Mouse (Mus musculus): ENCODE measurements around the gene Slc46a1. TPM values are rescaled to one million over a fixed set of nuclear protein-coding genes. Genes with fewer than 3 reads are reported as not detected.

Slc46a1 gene
- polyA plus RNA-seq, 1 experiment from 2014 or later: 6.5 TPM

GRCm38 (mm10) chr11:78431176-78431575 lies 34.3 kb upstream of the Slc46a1 start:
- Histone ChIP-seq H3K4me2 (no peak overlapping the region), H3K36me3 (replicated peaks) (no peaks in the 10 kb centered on the region), H3K4me1 (replicated peaks) (peaks cover 11% of the 10 kb centered on the region), H3K9me3 (replicated peaks) (no peaks in the 10 kb centered on the region), H3K27me3 (peaks cover 6% of the 10 kb centered on the region), H3K4me3 (replicated peaks) (no peak overlapping the region), H3K9ac (no peak overlapping the region), H3K27ac (replicated peaks) (no peak overlapping the region)
- ATAC-seq (ENCODE audit: insufficient read depth): no peak
- WGBS (ENCODE audit: insufficient replicate concordance): 68% methylated on average over 10 of the region's 10 CpGs

DNA sequence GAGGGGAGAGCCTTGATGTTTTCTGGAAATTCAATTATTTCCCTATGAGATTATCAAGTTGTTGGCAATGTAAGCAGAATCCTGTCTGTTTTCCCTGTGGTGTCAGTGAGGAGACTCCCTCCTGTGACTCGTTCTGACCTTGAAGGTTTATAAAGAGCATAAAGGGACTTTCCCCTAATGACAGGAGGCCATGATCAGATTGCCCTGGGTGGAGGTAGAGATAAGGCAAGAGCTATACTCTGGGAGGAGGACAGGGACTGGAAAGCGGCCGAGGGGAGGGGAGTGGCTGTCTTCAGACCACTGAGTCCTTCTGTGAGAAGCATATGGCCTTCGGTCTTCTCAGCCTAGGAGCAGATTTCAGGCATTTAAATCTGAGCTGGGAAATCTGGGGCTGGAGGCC lies 31.4 kb upstream of the Slc46a1 start:
- ATAC-seq (ENCODE audit: insufficient read depth): no peak
- Histone ChIP-seq H3K4me1 (replicated peaks) (peaks cover 10% of the 10 kb centered on the region), H3K27me3 (peaks cover 6% of the 10 kb centered on the region), H3K9ac (no peak overlapping the region), H3K36me3 (replicated peaks) (no peaks in the 10 kb centered on the region), H3K27ac (replicated peaks) (no peak overlapping the region), H3K9me3 (replicated peaks) (no peaks in the 10 kb centered on the region), H3K4me2 (no peak overlapping the region), H3K4me3 (replicated peaks) (no peak overlapping the region)
- whole genome bisulfite sequencing (ENCODE audit: insufficient replicate concordance): 21% methylated on average over 4 of the region's 4 CpGs

DNA sequence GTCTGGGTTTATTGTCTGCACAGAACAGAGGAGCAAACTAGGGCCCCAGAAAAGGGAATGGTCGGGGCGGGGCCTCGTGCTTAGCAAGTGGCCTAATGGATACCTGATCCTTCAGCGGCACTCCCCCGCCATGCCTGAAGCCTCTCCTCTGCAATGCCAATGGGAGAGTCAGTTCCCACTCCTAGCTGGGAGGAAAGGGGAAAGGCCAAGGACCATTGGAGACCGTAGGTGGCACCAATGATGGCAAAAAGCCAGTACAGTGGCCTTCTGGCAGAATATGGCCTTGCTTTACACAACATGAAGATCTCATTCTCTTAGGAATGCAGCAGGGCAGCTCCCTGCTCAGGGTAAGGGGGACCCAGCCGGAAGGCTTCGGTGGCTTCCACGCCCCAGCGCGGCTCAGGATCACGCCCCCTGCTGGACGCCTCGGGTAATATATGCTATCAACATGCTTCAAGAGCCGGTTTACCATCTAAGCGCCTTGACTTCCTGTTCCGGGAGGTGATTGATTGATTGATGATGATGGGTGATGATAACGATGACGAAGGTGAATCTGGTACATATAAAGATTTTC lies 29.6 kb upstream of the Slc46a1 start:
- no peaks in the 10 kb centered on the region for H3K36me3 ChIP-seq (replicated peaks)
- H3K4me2 ChIP-seq: no peak overlapping the region; the same call in 1 of the 2 replicates
- no peak overlapping the region for H3K9ac ChIP-seq
- 9% methylated on average over 19 of the region's 19 CpGs for WGBS (ENCODE audit: insufficient replicate concordance)
- H3K27me3 ChIP-seq: peaks cover 6% of the 10 kb centered on the region
- H3K4me1 ChIP-seq (replicated peaks): peaks cover 10% of the 10 kb centered on the region
- no peak overlapping the region for H3K4me3 ChIP-seq (replicated peaks)
- no peak overlapping the region for H3K27ac ChIP-seq (replicated peaks)
- no peaks in the 10 kb centered on the region for H3K9me3 ChIP-seq (replicated peaks)
- no peak for ATAC-seq (ENCODE audit: insufficient read depth)

- WGBS (ENCODE audit: insufficient replicate concordance): 68% methylated on average over 7 of the region's 7 CpGs
- H3K9ac ChIP-seq: no peak overlapping the region
- no peaks in the 10 kb centered on the region for H3K36me3 ChIP-seq (replicated peaks)
- H3K9me3 ChIP-seq (replicated peaks): no peaks in the 10 kb centered on the region
- H3K4me1 ChIP-seq (replicated peaks): peaks cover 10% of the 10 kb centered on the region
- H3K27me3 ChIP-seq: peaks cover 6% of the 10 kb centered on the region
- no peak overlapping the region for H3K4me2 ChIP-seq
- H3K4me3 ChIP-seq (replicated peaks): no peak overlapping the region
- no peak overlapping the region for H3K27ac ChIP-seq (replicated peaks)
- no peak for ATAC-seq (ENCODE audit: insufficient read depth)
Observed at GRCm38 (mm10) chr11:78437182-78437581, 28.3 kb upstream of the Slc46a1 start.

- WGBS (ENCODE audit: insufficient replicate concordance): 41% methylated on average over 3 of the region's 3 CpGs
- Histone ChIP-seq H3K4me3 (replicated peaks) (no peak overlapping the region), H3K9me3 (replicated peaks) (no peaks in the 10 kb centered on the region), H3K36me3 (replicated peaks) (no peaks in the 10 kb centered on the region), H3K27me3 (peaks cover 6% of the 10 kb centered on the region), H3K9ac (no peak overlapping the region), H3K27ac (replicated peaks) (no peak overlapping the region), H3K4me2 (no peak overlapping the region), H3K4me1 (replicated peaks) (peaks cover 10% of the 10 kb centered on the region)
- ATAC-seq (ENCODE audit: insufficient read depth): no peak
Observed at GRCm38 (mm10) chr11:78438399-78438930, 27.0 kb upstream of the Slc46a1 start.

DNA sequence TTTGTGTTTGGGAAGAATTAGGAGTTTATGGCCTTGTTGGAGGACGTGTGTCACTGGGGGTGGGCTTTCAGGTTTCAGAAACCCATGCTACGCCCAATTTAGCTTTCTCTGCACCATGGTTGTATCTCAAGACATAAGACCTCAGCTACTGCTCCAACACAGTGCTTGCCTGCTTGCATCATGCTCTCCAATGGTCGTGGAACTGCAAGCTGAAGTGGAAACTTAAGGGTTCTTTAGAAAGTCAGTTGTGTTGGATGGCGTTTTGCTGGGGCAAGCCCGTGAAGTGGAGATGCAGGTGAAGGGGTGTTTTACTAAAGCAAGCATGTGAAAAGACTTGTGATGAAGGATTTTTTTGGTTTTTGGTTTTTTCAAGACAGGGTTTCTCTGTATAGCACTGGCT lies 22.4 kb upstream of the Slc46a1 start:
- 63% methylated on average over 5 of the region's 5 CpGs for WGBS (ENCODE audit: insufficient replicate concordance)
- Histone ChIP-seq H3K4me3 (replicated peaks) (no peak overlapping the region), H3K4me1 (replicated peaks) (no peaks in the 10 kb centered on the region), H3K36me3 (replicated peaks) (no peaks in the 10 kb centered on the region), H3K27ac (replicated peaks) (no peak overlapping the region), H3K9ac (no peak overlapping the region), H3K27me3 (no peaks in the 10 kb centered on the region), H3K4me2 (no peak overlapping the region), H3K9me3 (replicated peaks) (no peaks in the 10 kb centered on the region)
- ATAC-seq (ENCODE audit: insufficient read depth): no peak

- no peak for ATAC-seq (ENCODE audit: insufficient read depth)
- no peak overlapping the region for H3K4me3 ChIP-seq (replicated peaks)
- H3K4me1 ChIP-seq (replicated peaks): no peaks in the 10 kb centered on the region
- no peak overlapping the region for H3K4me2 ChIP-seq
- no peaks in the 10 kb centered on the region for H3K36me3 ChIP-seq (replicated peaks)
- WGBS (ENCODE audit: insufficient replicate concordance): 48% methylated on average over 3 of the region's 3 CpGs
- H3K27me3 ChIP-seq: no peaks in the 10 kb centered on the region
- no peaks in the 10 kb centered on the region for H3K9me3 ChIP-seq (replicated peaks)
- H3K9ac ChIP-seq: no peak overlapping the region
- no peak overlapping the region for H3K27ac ChIP-seq (replicated peaks)
Observed at GRCm38 (mm10) chr11:78447168-78447567, 18.3 kb upstream of the Slc46a1 start.

- no peaks in the 10 kb centered on the region for H3K27me3 ChIP-seq
- H3K36me3 ChIP-seq (replicated peaks): no peaks in the 10 kb centered on the region
- H3K27ac ChIP-seq (replicated peaks): no peak overlapping the region
- no peaks in the 10 kb centered on the region for H3K4me1 ChIP-seq (replicated peaks)
- no peak overlapping the region for H3K4me2 ChIP-seq
- no peak for ATAC-seq (ENCODE audit: insufficient read depth)
- H3K9me3 ChIP-seq (replicated peaks): no peaks in the 10 kb centered on the region
- H3K4me3 ChIP-seq (replicated peaks): no peak overlapping the region
- no peak overlapping the region for H3K9ac ChIP-seq
- WGBS (ENCODE audit: insufficient replicate concordance): 69% methylated on average over 1 of the region's 1 CpGs
Observed at GRCm38 (mm10) chr11:78448242-78448641, 17.3 kb upstream of the Slc46a1 start.

DNA sequence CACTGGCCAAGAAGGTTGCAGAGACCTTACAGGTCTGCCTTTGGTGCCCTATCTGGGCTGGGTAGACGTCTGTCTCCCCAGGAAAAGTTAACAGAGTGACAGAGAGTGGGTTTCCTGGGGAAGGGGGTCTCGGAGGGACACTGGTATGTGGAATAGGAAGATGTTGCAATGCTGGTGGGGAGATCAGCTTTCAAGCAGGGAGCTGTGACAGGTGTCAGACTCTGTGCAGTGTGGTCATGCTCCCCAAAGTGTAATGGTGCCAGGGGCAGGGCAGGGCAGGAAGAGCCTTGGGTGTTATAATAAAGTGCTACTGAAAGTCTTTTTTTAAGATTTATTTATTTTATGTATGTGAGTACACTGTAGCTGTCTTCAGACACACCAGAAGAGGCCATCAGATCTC lies 15.2 kb upstream of the Slc46a1 start:
- H3K36me3 ChIP-seq (replicated peaks): no peaks in the 10 kb centered on the region
- 4% methylated on average over 2 of the region's 2 CpGs for WGBS (ENCODE audit: insufficient replicate concordance)
- H3K9me3 ChIP-seq (replicated peaks): no peaks in the 10 kb centered on the region
- H3K27ac ChIP-seq (replicated peaks): no peak overlapping the region
- no peaks in the 10 kb centered on the region for H3K4me1 ChIP-seq (replicated peaks)
- no peaks in the 10 kb centered on the region for H3K27me3 ChIP-seq
- no peak overlapping the region for H3K4me3 ChIP-seq (replicated peaks)
- ATAC-seq (ENCODE audit: insufficient read depth): no peak
- H3K9ac ChIP-seq: no peak overlapping the region
- H3K4me2 ChIP-seq: no peak overlapping the region

DNA sequence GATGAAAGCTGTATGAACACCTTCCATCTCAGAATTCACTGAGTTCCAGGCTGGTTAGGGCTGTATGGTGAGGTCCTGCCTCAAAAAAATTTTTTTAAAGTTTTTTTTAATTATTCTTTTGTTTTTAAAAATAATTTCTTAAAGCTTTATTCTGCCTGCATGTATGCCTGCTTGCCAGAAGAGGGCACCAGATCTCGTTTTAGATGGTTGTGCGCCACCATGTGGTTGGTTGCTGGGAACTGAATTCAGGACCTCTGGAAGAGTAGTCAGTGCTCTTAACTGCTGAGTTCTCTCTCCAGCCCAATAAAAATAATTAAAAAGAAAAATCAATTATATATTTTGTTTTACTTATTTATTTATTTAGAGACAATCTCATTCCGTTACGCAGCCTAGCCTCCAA lies 11.8 kb upstream of the Slc46a1 start:
- H3K9ac ChIP-seq: no peak overlapping the region
- H3K4me1 ChIP-seq (replicated peaks): no peaks in the 10 kb centered on the region
- no peaks in the 10 kb centered on the region for H3K36me3 ChIP-seq (replicated peaks)
- no peak overlapping the region for H3K4me3 ChIP-seq (replicated peaks)
- no peaks in the 10 kb centered on the region for H3K9me3 ChIP-seq (replicated peaks)
- WGBS (ENCODE audit: insufficient replicate concordance): 16% methylated on average over 4 of the region's 4 CpGs
- ATAC-seq (ENCODE audit: insufficient read depth): no peak
- no peak overlapping the region for H3K27ac ChIP-seq (replicated peaks)
- H3K27me3 ChIP-seq: no peaks in the 10 kb centered on the region
- no peak overlapping the region for H3K4me2 ChIP-seq

GRCm38 (mm10) chr11:78454276-78454675 lies 11.2 kb upstream of the Slc46a1 start:
- H3K36me3 ChIP-seq (replicated peaks): no peaks in the 10 kb centered on the region
- no peaks in the 10 kb centered on the region for H3K27me3 ChIP-seq
- H3K4me1 ChIP-seq (replicated peaks): no peaks in the 10 kb centered on the region
- WGBS (ENCODE audit: insufficient replicate concordance): 55% methylated on average over 7 of the region's 7 CpGs
- ATAC-seq (ENCODE audit: insufficient read depth): no peak
- no peak overlapping the region for H3K27ac ChIP-seq (replicated peaks)
- H3K4me3 ChIP-seq (replicated peaks): no peak overlapping the region
- H3K4me2 ChIP-seq: no peak overlapping the region
- no peaks in the 10 kb centered on the region for H3K9me3 ChIP-seq (replicated peaks)
- H3K9ac ChIP-seq: no peak overlapping the region

GRCm38 (mm10) chr11:78455308-78455707 lies 10.2 kb upstream of the Slc46a1 start:
- no peaks in the 10 kb centered on the region for H3K9me3 ChIP-seq (replicated peaks)
- ATAC-seq (ENCODE audit: insufficient read depth): no peak
- WGBS (ENCODE audit: insufficient replicate concordance): 26% methylated on average over 5 of the region's 5 CpGs
- H3K4me2 ChIP-seq: 0 out of 2 replicates have a peak overlapping the region, but pooled peaks have one; percentile 8
- no peak overlapping the region for H3K9ac ChIP-seq
- H3K4me1 ChIP-seq (replicated peaks): no peaks in the 10 kb centered on the region
- no peaks in the 10 kb centered on the region for H3K27me3 ChIP-seq
- H3K27ac ChIP-seq (replicated peaks): no peak overlapping the region
- H3K4me3 ChIP-seq (replicated peaks): no peak overlapping the region
- no peaks in the 10 kb centered on the region for H3K36me3 ChIP-seq (replicated peaks)

Measured in liver, embryonic 15.5 days (tissue).